Mouse (Mus musculus) pancreas, adult 10 weeks (tissue): ENCODE results near the gene Panx2. TPM values are rescaled to one million over a fixed set of nuclear protein-coding genes. Genes with fewer than 3 reads are reported as not detected.

Source experiments
- polyA plus RNA-seq: library from polyadenylated mRNA; stranded (reverse); fragments of 350-450 nt; fragmentation: Illumina TruSeq; extraction: RNeasy Lipid Tissue Mini Kit (QIAGEN cat#74804); gene quantifications from one replicate; pipeline ENCODE4 v1.2.3, GENCODE M21; 2015; ENCODE audit warnings: low read depth, low replicate concordance; ENCODE audit not compliant: insufficient read depth

The Panx2 gene
- polyA plus RNA-seq, result 0.24 TPM

DNA sequence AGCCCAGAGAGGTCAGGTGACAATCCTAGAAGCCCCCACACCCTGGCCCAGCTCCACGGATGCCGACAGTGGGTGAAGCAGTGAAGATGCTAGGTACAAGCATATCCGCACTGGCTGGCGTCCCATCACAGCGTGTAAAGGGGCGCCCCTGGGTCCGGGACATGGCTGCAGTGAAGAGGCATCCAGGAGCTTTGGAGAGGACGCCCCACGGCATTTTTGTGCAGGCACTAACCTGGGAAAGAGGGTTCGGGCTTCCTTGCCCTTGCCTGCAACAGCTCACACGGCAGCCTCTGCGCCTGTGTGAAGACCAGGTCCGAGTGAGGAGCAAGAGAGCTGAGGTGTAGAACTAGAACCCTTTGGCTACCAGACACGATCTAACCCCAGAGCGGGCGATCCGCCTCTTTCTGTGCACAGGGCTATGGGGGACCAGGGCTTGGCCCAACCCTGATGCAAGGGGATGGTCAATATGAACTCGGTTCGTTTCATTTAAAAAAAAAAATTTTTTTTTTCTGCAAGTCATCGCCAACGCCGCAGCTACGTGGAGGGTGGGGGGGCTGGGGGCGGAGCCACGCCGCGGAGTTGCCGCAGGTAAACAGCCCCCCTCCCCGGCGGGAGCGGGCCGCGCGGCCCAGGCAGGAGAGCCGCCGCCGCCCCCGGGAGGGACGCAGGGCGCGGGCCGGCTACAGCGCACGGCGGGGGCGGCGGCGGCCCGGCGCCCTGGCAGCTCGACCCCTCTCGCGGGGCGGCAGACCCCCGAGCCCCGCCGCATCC, at the start of gene Panx2:
Gene Panx2 (plus strand): TSS at position 574 of the 771 bp plus-strand sequence.

DNA sequence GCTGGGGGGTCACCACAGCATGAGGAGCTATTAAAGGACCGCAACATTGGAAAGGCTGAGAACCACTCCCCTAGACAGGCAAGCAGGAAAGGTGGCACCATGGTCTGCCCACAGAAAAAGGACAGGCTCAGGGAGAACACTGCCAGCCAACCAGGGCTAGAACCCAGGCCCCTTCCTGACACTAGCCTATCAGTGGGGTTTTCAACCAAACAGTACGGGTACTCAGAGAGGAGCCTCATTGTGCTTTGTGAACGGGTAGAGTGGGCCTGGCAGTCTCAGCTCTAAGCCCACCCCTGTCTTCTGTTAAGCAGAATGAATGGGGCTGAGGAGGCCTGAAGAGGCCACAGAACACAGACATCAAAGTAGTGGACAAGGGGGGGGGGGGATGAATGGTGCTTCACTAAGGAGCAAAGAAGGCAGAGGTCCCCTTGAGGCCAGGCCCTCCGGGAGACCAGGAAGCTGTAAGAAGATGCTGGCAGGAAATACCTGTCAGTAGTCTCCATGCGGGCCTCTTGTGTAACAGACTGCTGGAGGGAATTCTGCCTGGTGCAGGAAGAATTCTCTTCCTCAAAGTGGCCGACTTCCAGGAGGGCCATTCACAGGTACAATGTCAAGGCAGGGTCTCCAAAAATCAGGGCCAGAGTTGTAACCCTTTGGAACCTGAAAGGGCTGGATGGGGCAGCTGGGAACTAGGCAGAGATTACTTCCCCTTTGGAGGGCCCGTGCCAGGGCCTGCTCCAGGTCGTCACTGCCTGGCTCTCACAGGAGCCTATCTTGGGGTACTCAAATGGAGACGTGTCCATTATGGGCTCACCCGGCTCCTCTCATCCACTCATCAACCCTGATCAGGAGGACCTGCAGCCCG, 15.3 kb downstream of the Panx2 start, which contains the start of gene Trabd:
Gene Trabd (plus strand): TSS at position 512 of the 865 bp plus-strand sequence.

DNA sequence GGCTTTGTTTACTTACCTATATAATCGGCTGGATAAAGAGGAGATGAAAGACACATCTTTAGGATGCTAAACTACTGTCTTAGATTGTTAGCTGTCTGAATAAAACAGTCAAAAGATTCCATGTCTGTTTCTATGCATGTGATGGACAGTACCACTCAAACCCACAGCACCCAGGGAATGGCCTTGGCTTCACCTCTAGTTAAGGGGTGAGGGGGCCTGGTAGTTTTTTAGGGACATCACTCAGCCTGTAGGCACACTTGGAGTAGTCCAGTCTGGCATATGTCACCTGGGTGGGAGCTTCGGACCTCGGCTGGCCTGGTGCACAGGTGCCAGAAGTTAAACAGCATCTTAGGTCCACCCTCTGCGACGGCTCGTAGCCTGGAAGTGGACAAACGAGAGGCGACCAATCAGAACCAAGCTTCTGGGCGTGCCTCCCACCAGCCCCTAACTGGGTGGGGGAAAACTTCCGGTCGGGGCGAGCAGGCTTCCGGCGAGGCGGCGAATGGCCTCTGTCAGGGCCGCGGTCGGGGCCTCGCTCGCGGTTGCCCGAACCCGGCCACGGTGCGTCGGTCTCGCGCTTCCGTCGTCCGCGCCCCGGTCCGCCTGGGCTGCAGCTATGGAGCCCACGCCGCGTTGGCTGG, 29.2 kb downstream of the Panx2 start, which contains the start of gene Selenoo:
Gene Selenoo (plus strand): TSS at position 478 of the 641 bp plus-strand sequence.

DNA sequence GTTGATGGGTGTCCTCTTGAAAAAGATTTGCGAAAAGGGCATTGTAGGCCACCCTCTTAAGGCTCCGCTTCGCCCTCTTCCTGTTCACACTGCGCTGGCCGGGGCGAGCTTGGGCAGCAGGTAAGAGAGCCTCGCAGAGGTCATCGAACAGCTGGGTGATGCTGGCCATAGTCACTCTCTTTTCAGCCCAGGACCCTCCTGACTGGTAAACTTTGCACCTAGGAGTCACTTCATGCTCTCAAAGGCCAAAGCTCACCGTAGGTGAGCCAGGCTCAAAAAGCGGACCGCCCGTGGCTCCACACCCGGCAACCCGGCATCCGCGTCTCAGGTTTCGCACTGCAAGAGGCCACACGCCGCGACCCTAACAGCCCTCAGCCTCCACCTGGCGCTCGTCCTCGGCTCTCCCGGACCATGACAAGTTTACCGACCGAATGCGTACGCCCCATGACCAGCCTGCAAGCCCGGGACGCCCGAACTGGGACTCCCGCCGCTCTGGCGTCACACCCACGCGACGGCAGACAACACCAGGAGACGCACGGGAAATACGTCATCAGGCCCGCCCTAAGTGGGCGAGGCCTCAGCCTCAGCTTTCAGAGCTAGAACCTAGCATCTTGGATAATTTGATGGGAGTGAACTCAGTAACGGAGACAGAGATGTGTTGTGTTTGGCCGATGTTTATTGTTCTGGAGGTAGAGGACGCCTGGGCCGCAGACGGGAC, 63.3 kb downstream of the Panx2 start, which contains the start of gene Tubgcp6:
Gene Tubgcp6 (minus strand): TSS at position 464 of the 718 bp plus-strand sequence.

Other genes with a start within 250 kb of the Panx2 start
- gene Alg12, start 240.4 kb upstream of the Panx2 start, polyA plus RNA-seq, result 6.6 TPM
- 120 TPM for gene Creld2, start 240.1 kb upstream of the Panx2 start, polyA plus RNA-seq
- gene Pim3, start 197.5 kb upstream of the Panx2 start, polyA plus RNA-seq, result 76.7 TPM
- gene Ttll8, start 105.3 kb upstream of the Panx2 start, polyA plus RNA-seq, result not detected
- gene Mlc1, start 80.7 kb upstream of the Panx2 start, polyA plus RNA-seq, result not detected
- gene Mov10l1, start 76.8 kb upstream of the Panx2 start, polyA plus RNA-seq, result not detected
- 72.7 TPM for gene Trabd, start 15.4 kb downstream of the Panx2 start, polyA plus RNA-seq
- 10.0 TPM for gene Selenoo, start 29.4 kb downstream of the Panx2 start, polyA plus RNA-seq
- 4.2 TPM for gene Tubgcp6, start 63.4 kb downstream of the Panx2 start, polyA plus RNA-seq
- 20.9 TPM for gene Hdac10, start 69.0 kb downstream of the Panx2 start, polyA plus RNA-seq
- 13.8 TPM for gene Mapk12, start 81.0 kb downstream of the Panx2 start, polyA plus RNA-seq
- 2.7 TPM for gene Mapk11, start 89.9 kb downstream of the Panx2 start, polyA plus RNA-seq
- 43.0 TPM for gene Plxnb2, start 121.1 kb downstream of the Panx2 start, polyA plus RNA-seq
- gene Dennd6b, start 136.8 kb downstream of the Panx2 start, polyA plus RNA-seq, result 6.1 TPM
- gene Ppp6r2, start 151.8 kb downstream of the Panx2 start, polyA plus RNA-seq, result 9.9 TPM